Mouse (Mus musculus): ENCODE results near the gene Tmed6. TPM values are rescaled to one million over a fixed set of nuclear protein-coding genes. Genes with fewer than 3 reads are reported as not detected.

Tmed6 gene
- polyA plus RNA-seq, 1 experiment from 2014 or later, result not detected

GRCm38 (mm10) chr8:107086018-107086417 lies 20.6 kb upstream of the Tmed6 start:
- H3K4me1 ChIP-seq (ENCODE audit: control insufficient read depth, insufficient read depth, low read length), result no peaks in the 10 kb centered on the region

GRCm38 (mm10) chr8:107085358-107085757 lies 19.9 kb upstream of the Tmed6 start:
- Histone ChIP-seq H3K9ac (ENCODE audit: low read length) (no peak overlapping the region), H3K9me3 (ENCODE audit: control insufficient read depth, low read length) (no peaks in the 10 kb centered on the region), H3K27me3 (ENCODE audit: control insufficient read depth, insufficient read depth, low read length) (no peaks in the 10 kb centered on the region), H3K36me3 (ENCODE audit: control insufficient read depth, insufficient read depth, low read length) (peaks cover 25% of the 10 kb centered on the region), H3K27ac (ENCODE audit: low read depth, low read length) (no peak overlapping the region), H3K4me2 (no peak overlapping the region), H3K4me1 (ENCODE audit: control insufficient read depth, insufficient read depth, low read length) (no peaks in the 10 kb centered on the region), H3K4me3 (ENCODE audit: low read depth, low read length) (no peak overlapping the region)
- ATAC-seq (ENCODE audit: low FRiP score) (no peak), DNase-seq (ENCODE audit: low spot score, missing footprints) (peak; percentile 74)
- 99% methylated on average over 17 of the region's 17 CpGs for WGBS

More at GRCm38 (mm10) chr8:107086018-107086417, 20.6 kb upstream of the Tmed6 start:
- Histone ChIP-seq H3K9me3 (ENCODE audit: control insufficient read depth, low read length) (no peaks in the 10 kb centered on the region), H3K9ac (ENCODE audit: low read length) (no peak overlapping the region), H3K4me2 (no peak overlapping the region), H3K36me3 (ENCODE audit: control insufficient read depth, insufficient read depth, low read length) (peaks cover 23% of the 10 kb centered on the region), H3K4me3 (ENCODE audit: low read depth, low read length) (no peak overlapping the region), H3K27me3 (ENCODE audit: control insufficient read depth, insufficient read depth, low read length) (no peaks in the 10 kb centered on the region), H3K27ac (ENCODE audit: low read depth, low read length) (no peak overlapping the region)
- ATAC-seq (ENCODE audit: low FRiP score), result no peak
- peak; percentile 72 for DNase-seq (ENCODE audit: low spot score, missing footprints)
- 99% methylated on average over 5 of the region's 5 CpGs for WGBS

GRCm38 (mm10) chr8:107076239-107076888 lies 10.9 kb upstream of the Tmed6 start:
- Histone ChIP-seq H3K36me3 (ENCODE audit: control insufficient read depth, insufficient read depth, low read length) (peaks cover 33% of the 10 kb centered on the region), H3K9ac (ENCODE audit: low read length) (no peak overlapping the region), H3K27me3 (ENCODE audit: control insufficient read depth, insufficient read depth, low read length) (no peaks in the 10 kb centered on the region), H3K4me1 (ENCODE audit: control insufficient read depth, insufficient read depth, low read length) (no peaks in the 10 kb centered on the region), H3K4me3 (ENCODE audit: low read depth, low read length) (no peak overlapping the region), H3K4me2 (no peak overlapping the region), H3K27ac (ENCODE audit: low read depth, low read length) (no peak overlapping the region), H3K9me3 (ENCODE audit: control insufficient read depth, low read length) (no peaks in the 10 kb centered on the region)
- ATAC-seq (ENCODE audit: low FRiP score), result no peak
- WGBS, result 88% methylated on average over 7 of the region's 7 CpGs
- DNase-seq (ENCODE audit: low spot score, missing footprints), result no peak

- no peak overlapping the region for H3K4me2 ChIP-seq
- H3K36me3 ChIP-seq (ENCODE audit: control insufficient read depth, insufficient read depth, low read length), result peaks cover 25% of the 10 kb centered on the region
- no peak for DNase-seq (ENCODE audit: low spot score, missing footprints)
- no peaks in the 10 kb centered on the region for H3K9me3 ChIP-seq (ENCODE audit: control insufficient read depth, low read length)
- H3K4me1 ChIP-seq (ENCODE audit: control insufficient read depth, insufficient read depth, low read length), result no peaks in the 10 kb centered on the region
- no peaks in the 10 kb centered on the region for H3K27me3 ChIP-seq (ENCODE audit: control insufficient read depth, insufficient read depth, low read length)
- no peak overlapping the region for H3K9ac ChIP-seq (ENCODE audit: low read length)
- no peak overlapping the region for H3K27ac ChIP-seq (ENCODE audit: low read depth, low read length)
- ATAC-seq (ENCODE audit: low FRiP score), result no peak
- 96% methylated on average over 1 of the region's 1 CpGs for WGBS
- no peak overlapping the region for H3K4me3 ChIP-seq (ENCODE audit: low read depth, low read length)
These were observed 8.7 kb upstream of the Tmed6 start for GRCm38 (mm10) chr8:107074128-107074527.

- ATAC-seq (ENCODE audit: low FRiP score) (no peak), DNase-seq (ENCODE audit: low spot score, missing footprints) (no peak)
- no peak overlapping the region for H3K4me3 ChIP-seq (ENCODE audit: low read depth, low read length)
- H3K4me1 ChIP-seq (ENCODE audit: control insufficient read depth, insufficient read depth, low read length), result no peaks in the 10 kb centered on the region
- no peak overlapping the region for H3K9ac ChIP-seq (ENCODE audit: low read length)
- H3K36me3 ChIP-seq (ENCODE audit: control insufficient read depth, insufficient read depth, low read length), result peaks cover 23% of the 10 kb centered on the region
- WGBS, result 90% methylated on average over 4 of the region's 4 CpGs
- no peaks in the 10 kb centered on the region for H3K27me3 ChIP-seq (ENCODE audit: control insufficient read depth, insufficient read depth, low read length)
- no peak overlapping the region for H3K4me2 ChIP-seq
- H3K9me3 ChIP-seq (ENCODE audit: control insufficient read depth, low read length), result no peaks in the 10 kb centered on the region
- H3K27ac ChIP-seq (ENCODE audit: low read depth, low read length), result no peak overlapping the region
These were observed 8.3 kb upstream of the Tmed6 start for GRCm38 (mm10) chr8:107073706-107074105.

GRCm38 (mm10) chr8:107062613-107063012 lies 2.8 kb downstream of the Tmed6 start:
- Histone ChIP-seq H3K27ac (ENCODE audit: low read depth, low read length) (no peak overlapping the region), H3K27me3 (ENCODE audit: control insufficient read depth, insufficient read depth, low read length) (no peaks in the 10 kb centered on the region), H3K4me3 (ENCODE audit: low read depth, low read length) (no peak overlapping the region), H3K4me2 (no peak overlapping the region), H3K4me1 (ENCODE audit: control insufficient read depth, insufficient read depth, low read length) (peaks cover 3% of the 10 kb centered on the region), H3K9ac (ENCODE audit: low read length) (no peak overlapping the region), H3K9me3 (ENCODE audit: control insufficient read depth, low read length) (no peaks in the 10 kb centered on the region), H3K36me3 (ENCODE audit: control insufficient read depth, insufficient read depth, low read length) (no peaks in the 10 kb centered on the region)
- WGBS, result 86% methylated on average over 1 of the region's 1 CpGs
- DNase-seq (ENCODE audit: low spot score, missing footprints), result peak; percentile 57
- ATAC-seq (ENCODE audit: low FRiP score), result no peak

- Histone ChIP-seq H3K36me3 (ENCODE audit: control insufficient read depth, insufficient read depth, low read length) (peaks cover 15% of the 10 kb centered on the region), H3K9ac (ENCODE audit: low read length) (peak overlapping the region; percentile 80), H3K4me2 (peak overlapping the region; percentile 96), H3K9me3 (ENCODE audit: control insufficient read depth, low read length) (no peaks in the 10 kb centered on the region), H3K27ac (ENCODE audit: low read depth, low read length) (no peak overlapping the region), H3K4me3 (ENCODE audit: low read depth, low read length) (peak overlapping the region; percentile 98), H3K4me1 (ENCODE audit: control insufficient read depth, insufficient read depth, low read length) (peaks cover 16% of the 10 kb centered on the region), H3K27me3 (ENCODE audit: control insufficient read depth, insufficient read depth, low read length) (no peaks in the 10 kb centered on the region)
- no peak for DNase-seq (ENCODE audit: low spot score, missing footprints)
- ATAC-seq (ENCODE audit: low FRiP score), result peak; percentile 78
- WGBS, result under 1% methylated on average over 32 of the region's 33 CpGs
These were observed 8.5 kb downstream of the Tmed6 start for GRCm38 (mm10) chr8:107056973-107057369.

GRCm38 (mm10) chr8:107056076-107056972 lies 9.1 kb downstream of the Tmed6 start, which contains the start of the genes Cog8 and Nip7:
Gene Cog8 (minus strand): TSS chr8:107056689.
Gene Nip7 (plus strand): TSS chr8:107056877.
- peak; percentile 99 for DNase-seq (ENCODE audit: low spot score, missing footprints)
- Histone ChIP-seq H3K9me3 (ENCODE audit: control insufficient read depth, low read length) (no peaks in the 10 kb centered on the region), H3K27me3 (ENCODE audit: control insufficient read depth, insufficient read depth, low read length) (no peaks in the 10 kb centered on the region), H3K4me1 (ENCODE audit: control insufficient read depth, insufficient read depth, low read length) (peaks cover 16% of the 10 kb centered on the region), H3K36me3 (ENCODE audit: control insufficient read depth, insufficient read depth, low read length) (peaks cover 22% of the 10 kb centered on the region), H3K9ac (ENCODE audit: low read length) (peak within 1 kb of the TSS; percentile 90), H3K4me3 (ENCODE audit: low read depth, low read length) (peak within 1 kb of the TSS; percentile 98), H3K4me2 (peak within 1 kb of the TSS; percentile 96), H3K27ac (ENCODE audit: low read depth, low read length) (0 out of 2 replicates have a peak within 1 kb of the TSS, but pooled peaks have one; percentile 14)
- peak; percentile 96 for ATAC-seq (ENCODE audit: low FRiP score)
- WGBS, result under 1% methylated on average over 88 of the region's 88 CpGs

GRCm38 (mm10) chr8:107052046-107052445 lies 13.4 kb downstream of the Tmed6 start:
- no peak overlapping the region for H3K4me3 ChIP-seq (ENCODE audit: low read depth, low read length)
- ATAC-seq (ENCODE audit: low FRiP score) (no peak), DNase-seq (ENCODE audit: low spot score, missing footprints) (peak; percentile 39)
- H3K4me2 ChIP-seq, result no peak overlapping the region
- peaks cover 24% of the 10 kb centered on the region for H3K36me3 ChIP-seq (ENCODE audit: control insufficient read depth, insufficient read depth, low read length)
- H3K27me3 ChIP-seq (ENCODE audit: control insufficient read depth, insufficient read depth, low read length), result no peaks in the 10 kb centered on the region
- no peaks in the 10 kb centered on the region for H3K9me3 ChIP-seq (ENCODE audit: control insufficient read depth, low read length)
- H3K9ac ChIP-seq (ENCODE audit: low read length), result no peak overlapping the region
- H3K27ac ChIP-seq (ENCODE audit: low read depth, low read length), result no peak overlapping the region
- peaks cover 21% of the 10 kb centered on the region for H3K4me1 ChIP-seq (ENCODE audit: control insufficient read depth, insufficient read depth, low read length)
- 94% methylated on average over 8 of the region's 8 CpGs for WGBS

Data from midbrain, embryonic 11.5 days (tissue).